8 mouse cellular contexts compared by ENCODE assay signal in the genomic region with DNA sequence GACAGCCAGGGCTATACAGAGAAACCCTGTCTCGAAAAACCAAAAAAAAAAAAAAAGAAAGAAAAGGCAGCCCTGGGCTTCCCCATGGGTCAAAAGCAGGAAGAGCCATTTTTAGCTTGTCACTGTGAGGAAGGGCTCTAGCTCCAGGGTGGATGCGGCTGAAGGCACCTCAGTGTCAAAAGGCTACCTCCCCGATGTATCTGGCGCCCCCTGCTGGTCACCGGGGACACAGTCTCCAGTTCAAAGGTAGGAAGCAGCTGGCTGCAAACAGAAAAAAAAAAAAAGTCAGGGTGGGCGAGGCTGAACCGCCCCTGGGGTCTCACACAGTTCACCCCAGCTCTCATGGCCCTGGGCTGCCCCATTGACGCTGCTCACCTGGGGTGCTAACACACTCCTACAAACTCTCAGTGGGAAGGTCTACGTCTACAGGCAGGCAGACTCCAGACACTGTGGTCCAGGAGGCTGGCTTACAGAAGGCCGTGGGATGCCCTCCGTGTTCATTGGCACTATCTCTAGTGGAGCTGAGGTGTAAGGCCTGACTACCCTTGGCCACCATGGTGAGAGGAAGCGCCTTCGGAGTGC. TPM values are rescaled to one million over a fixed set of nuclear protein-coding genes. Genes with fewer than 3 reads are reported as not detected.
DNase-seq lines count a peak whose midpoint lies in the region; ATAC-seq and TF ChIP-seq lines count a peak whose summit lies in the region.

No protein-coding gene starts in this region.

- TF ChIP-seq CTCF in spleen, adult 2 months (IDR thresholded peaks at IDR 0.05; ENCODE audit: extremely low read depth, insufficient read depth, insufficient read length, insufficient replicate concordance): peak; percentile 87; the same call in 1 of the 2 replicates

- H3K27ac ChIP-seq in heart, embryonic 12.5 days (ENCODE audit: poor library complexity, severe bottlenecking): no peak overlapping the region
- no peak overlapping the region for H3K27ac ChIP-seq in midbrain, embryonic 14.5 days (replicated peaks; ENCODE audit: low read depth, low read length)
- no peak overlapping the region for H3K27ac ChIP-seq in spleen, adult 2 months (ENCODE audit: insufficient read depth, low read length)

- ATAC-seq in heart, embryonic 12.5 days (ENCODE audit: insufficient number of reproducible peaks, low FRiP score): no peak
- no peak; the same call in 1 of the 2 replicates for ATAC-seq in midbrain, embryonic 14.5 days (ENCODE audit: low FRiP score, low TSS enrichment)

- no peaks in the 10 kb centered on the region for H3K9me3 ChIP-seq in heart, embryonic 12.5 days (replicated peaks)
- no peaks in the 10 kb centered on the region for H3K9me3 ChIP-seq in midbrain, embryonic 14.5 days (ENCODE audit: control insufficient read depth, low read length)

- H3K36me3 ChIP-seq in heart, embryonic 12.5 days: no peaks in the 10 kb centered on the region
- no peaks in the 10 kb centered on the region for H3K36me3 ChIP-seq in midbrain, embryonic 14.5 days (ENCODE audit: control insufficient read depth, insufficient read depth, low read length)
- no peaks in the 10 kb centered on the region for H3K36me3 ChIP-seq in spleen, adult 2 months (ENCODE audit: control insufficient read depth, insufficient read depth, low read length)

- H3K4me2 ChIP-seq in heart, embryonic 12.5 days: no peak overlapping the region
- no peak overlapping the region for H3K4me2 ChIP-seq in midbrain, embryonic 14.5 days (ENCODE audit: low read length)

- DNase-seq in heart, adult 11 months: peak; percentile 96
- DNase-seq in cerebellum, postnatal 10 days: peak; percentile 96 to 97
- peak; percentile 61 to 80 for DNase-seq in frontal cortex, postnatal 36 days (ENCODE audit: low spot score in 2 of 2)
- DNase-seq in induced T-regulatory cell, adult 2 months (ENCODE audit: low read depth): peak; percentile 83
- DNase-seq in left cerebral cortex, postnatal 36 days (ENCODE audit: low spot score in 2 of 2): peak; percentile 54 to 67
- DNase-seq in midbrain, embryonic 14.5 days: peak; percentile 89
- peak; percentile 52 to 80 for DNase-seq in spleen, adult 2 months (ENCODE audit: low read depth in 1 of 2, low spot score in 2 of 2)

- no peak overlapping the region for H3K4me3 ChIP-seq in heart, embryonic 12.5 days
- H3K4me3 ChIP-seq in midbrain, embryonic 14.5 days (replicated peaks; ENCODE audit: low read depth, low read length): no peak overlapping the region
- H3K4me3 ChIP-seq in spleen, adult 2 months (ENCODE audit: extremely low read depth, insufficient read depth, insufficient read length): no peak overlapping the region

- H3K4me1 ChIP-seq in heart, embryonic 12.5 days (replicated peaks): 0 out of 2 replicates have a peak, but pooled peaks cover 4% of the 10 kb centered on the region
- H3K4me1 ChIP-seq in midbrain, embryonic 14.5 days (ENCODE audit: control insufficient read depth, insufficient read depth, low read length): no peaks in the 10 kb centered on the region
- peaks cover under 1% of the 10 kb centered on the region; the same call in 1 of the 2 replicates for H3K4me1 ChIP-seq in spleen, adult 2 months (ENCODE audit: control insufficient read depth, insufficient read depth, insufficient read length)

- intact Hi-C loops in left cerebral cortex, postnatal 36 days (cut with DNase I): loop anchor here (1.0 kb wide), 1 partner anchor 82 kb away; no protein-coding TSS in a partner anchor

- no peak for TF ChIP-seq POLR2A in spleen, adult 2 months (IDR thresholded peaks at IDR 0.05; ENCODE audit: low read depth, low read length)

- no peaks in the 10 kb centered on the region for H3K27me3 ChIP-seq in heart, embryonic 12.5 days (replicated peaks)
- no peaks in the 10 kb centered on the region for H3K27me3 ChIP-seq in midbrain, embryonic 14.5 days (ENCODE audit: control insufficient read depth, insufficient read depth, low read length)
- H3K27me3 ChIP-seq in spleen, adult 2 months (ENCODE audit: control insufficient read depth, insufficient read depth, low read length): no peaks in the 10 kb centered on the region

- 28% methylated on average over 11 of the region's 13 CpGs for WGBS in heart, embryonic 12.5 days
- 36% methylated on average over 12 of the region's 13 CpGs for WGBS in midbrain, embryonic 14.5 days
- WGBS in spleen, adult 2 months: 30% methylated on average over 13 of the region's 13 CpGs

- H3K9ac ChIP-seq in heart, embryonic 12.5 days: no peak overlapping the region
- no peak overlapping the region for H3K9ac ChIP-seq in midbrain, embryonic 14.5 days (replicated peaks; ENCODE audit: low read length)

RNA-seq across cellular contexts. Expression of gene Arhgef10l, which starts 8.6 kb away (rescaled TPM):
- 20.1 and 21.0 TPM in 2 replicates for polyA plus RNA-seq in heart, embryonic 12.5 days (2016; fragmentation: Nextera tagmentation; extraction: Ambion mirVana)
- 10 to 100 TPM; 61.0 to 63.4 TPM for total RNA-seq in left cerebral cortex, postnatal 36 days (2021)
- 18.7 and 24.6 TPM in 2 replicates for polyA plus RNA-seq in midbrain, embryonic 14.5 days (2014; fragmentation: Nextera tagmentation; extraction: Ambion mirVana)
- 7.9 and 12.3 TPM in 2 replicates for polyA plus RNA-seq in spleen, adult 2 months (2012; rRNA removed)

RNA-seq across cellular contexts. Expression of gene Rcc2, which starts 25.9 kb away (rescaled TPM):
- polyA plus RNA-seq in heart, embryonic 12.5 days (2016; fragmentation: Nextera tagmentation; extraction: Ambion mirVana): 38.5 and 40.6 TPM in 2 replicates
- 10 to 100 TPM; 74.7 to 84.4 TPM for total RNA-seq in left cerebral cortex, postnatal 36 days (2021)
- 21.2 and 21.5 TPM in 2 replicates for polyA plus RNA-seq in midbrain, embryonic 14.5 days (2014; fragmentation: Nextera tagmentation; extraction: Ambion mirVana)
- 86.9 and 101 TPM in 2 replicates for polyA plus RNA-seq in spleen, adult 2 months (2012; rRNA removed)
